Mouse (Mus musculus) gastrocnemius, postnatal 10 days (tissue): Measurements from ENCODE around the gene Luc7l3. TPM values are rescaled to one million over a fixed set of nuclear protein-coding genes. Genes with fewer than 3 reads are reported as not detected.
A peak's percentile ranks its signal among the peaks of the same experiment; 100 is the strongest.

Source experiments
- DNase-seq: peaks from one replicate; pipeline ENCODE4 v3.0.0; 2021; ENCODE audit warnings: mixed read lengths
- long read RNA-seq, 2 experiments: library from polyadenylated mRNA; stranded (forward); transcript quantifications; one replicate each; pipeline ENCODE4 v2.0.0; 2021
- total RNA-seq, 2 experiments: library from RNA; stranded (reverse); gene quantifications; 2 replicates each; pipeline ENCODE4 v1.2.3; 2021

The Luc7l3 gene
- total RNA-seq = 10 to 100 TPM; 31.8 to 55.4 TPM
- long read RNA-seq, experiment 1, full-length matches to known transcripts = 18 of 22 reads
- long read RNA-seq, experiment 1, partial matches to known transcripts = 2 of 22 reads
- long read RNA-seq, experiment 1, other reads (novel, unspliced or antisense) = 2 of 22 reads
- long read RNA-seq, experiment 2, full-length matches to known transcripts = 9 of 13 reads
- long read RNA-seq, experiment 2, partial matches to known transcripts = 2 of 13 reads
- long read RNA-seq, experiment 2, other reads (novel, unspliced or antisense) = 2 of 13 reads

GRCm38 (mm10) chr11:94321931-94322400 lies at the start of gene Luc7l3:
TSS of gene Luc7l3 (minus strand) at chr11:94321988.
- peak; percentile 97 for DNase-seq

- DNase-seq = no peak
Observed at GRCm38 (mm10) chr11:94370809-94371208, 49.0 kb upstream of the Luc7l3 start.

- no peak for DNase-seq
Observed at GRCm38 (mm10) chr11:94369981-94370380, 48.2 kb upstream of the Luc7l3 start.

GRCm38 (mm10) chr11:94365340-94365739 lies 43.6 kb upstream of the Luc7l3 start:
- DNase-seq = no peak

GRCm38 (mm10) chr11:94363690-94364089 lies 41.9 kb upstream of the Luc7l3 start:
- no peak for DNase-seq

GRCm38 (mm10) chr11:94362101-94362500 lies 40.3 kb upstream of the Luc7l3 start:
- no peak for DNase-seq

GRCm38 (mm10) chr11:94361166-94361870 lies 39.5 kb upstream of the Luc7l3 start:
- no peak for DNase-seq

GRCm38 (mm10) chr11:94359168-94359567 lies 37.4 kb upstream of the Luc7l3 start:
- no peak for DNase-seq

- DNase-seq = no peak
Observed at GRCm38 (mm10) chr11:94355521-94356217, 33.9 kb upstream of the Luc7l3 start.

- DNase-seq = no peak
Observed at GRCm38 (mm10) chr11:94351094-94351493, 29.3 kb upstream of the Luc7l3 start.

- no peak for DNase-seq
Observed at GRCm38 (mm10) chr11:94350337-94350736, 28.5 kb upstream of the Luc7l3 start.

- no peak for DNase-seq
Observed at GRCm38 (mm10) chr11:94349839-94350238, 28.1 kb upstream of the Luc7l3 start.

GRCm38 (mm10) chr11:94347063-94347575 lies 25.3 kb upstream of the Luc7l3 start:
- no peak for DNase-seq

GRCm38 (mm10) chr11:94346611-94347010 lies 24.8 kb upstream of the Luc7l3 start:
- DNase-seq = no peak

- DNase-seq = no peak
Observed at GRCm38 (mm10) chr11:94345926-94346325, 24.1 kb upstream of the Luc7l3 start.

- DNase-seq = no peak
Observed at GRCm38 (mm10) chr11:94344470-94344869, 22.7 kb upstream of the Luc7l3 start.

GRCm38 (mm10) chr11:94343955-94344358 lies 22.2 kb upstream of the Luc7l3 start:
- DNase-seq = no peak

GRCm38 (mm10) chr11:94342114-94342905 lies 20.5 kb upstream of the Luc7l3 start:
- no peak for DNase-seq

GRCm38 (mm10) chr11:94340948-94341933 lies 19.5 kb upstream of the Luc7l3 start:
- no peak for DNase-seq

- no peak for DNase-seq
Observed at GRCm38 (mm10) chr11:94339732-94340585, 18.2 kb upstream of the Luc7l3 start.
